Mouse (Mus musculus) myocyte (in vitro differentiated cells): ENCODE data around the gene Nckap1. TPM values are rescaled to one million over a fixed set of nuclear protein-coding genes. Genes with fewer than 3 reads are reported as not detected.

Experiments
- H3K27me3 ChIP-seq: one replicate; pipeline ENCODE4 v1.6.1; 2011; ENCODE audit not compliant: control insufficient read depth, insufficient read depth, insufficient read length
- H3K36me3 ChIP-seq: one replicate; pipeline ENCODE4 v1.6.1; 2011; ENCODE audit not compliant: control insufficient read depth, insufficient read depth
- H3K4me2 ChIP-seq: one replicate; pipeline ENCODE4 v1.6.1; 2011; ENCODE audit warnings: low read depth, control low read depth
- H3K4me3 ChIP-seq: one replicate; pipeline ENCODE4 v1.5.1; 2011; ENCODE audit warnings: mild to moderate bottlenecking, control low read depth, moderate library complexity
- H3K79me2 ChIP-seq: one replicate; pipeline ENCODE4 v1.6.1; 2011; ENCODE audit not compliant: control insufficient read depth, insufficient read depth
- H3ac ChIP-seq: one replicate; pipeline ENCODE4 v1.6.1; 2011; ENCODE audit not compliant: control insufficient read depth, insufficient read length
- CEBPB ChIP-seq: IDR thresholded peaks from 2 replicates; pipeline ENCODE4 v1.6.1; 2011; ENCODE audit warnings: mild to moderate bottlenecking, moderate library complexity; ENCODE audit not compliant: poor library complexity, insufficient read depth, severe bottlenecking
- E2F4 ChIP-seq: IDR thresholded peaks from one replicate; pipeline ENCODE4 v1.6.1; 2011; ENCODE audit warnings: mild to moderate bottlenecking, control low read depth, moderate library complexity; ENCODE audit not compliant: insufficient read depth
- MAX ChIP-seq: IDR thresholded peaks from one replicate; pipeline ENCODE4 v1.6.1; 2011; ENCODE audit warnings: low read depth, mild to moderate bottlenecking, control low read depth
- MYOD1 ChIP-seq, 3 experiments: IDR thresholded peaks; one replicate each; pipeline ENCODE4 v1.6.1; 2011; ENCODE audit warnings: control low read depth in 2 of 3, low read depth in 2 of 3, mild to moderate bottlenecking in 2 of 3, moderate library complexity in 1 of 3; ENCODE audit not compliant: insufficient read length in 2 of 3, control insufficient read depth in 1 of 3
- MYOG ChIP-seq, 3 experiments: IDR thresholded peaks; one replicate each; pipeline ENCODE4 v1.6.1; 2011; ENCODE audit warnings: control low read depth in 2 of 3, low read depth in 2 of 3, mild to moderate bottlenecking in 2 of 3; ENCODE audit not compliant: insufficient read length in 2 of 3, control insufficient read depth in 1 of 3, insufficient read depth in 1 of 3
- POLR2A ChIP-seq: IDR thresholded peaks from one replicate; pipeline ENCODE4 v1.6.1; 2011; ENCODE audit warnings: low read depth, mild to moderate bottlenecking, control low read depth, moderate library complexity; ENCODE audit not compliant: insufficient read length
- POLR2AphosphoS2 ChIP-seq: IDR thresholded peaks from one replicate; pipeline ENCODE4 v1.6.1; 2011; ENCODE audit warnings: low read depth, control low read depth; ENCODE audit not compliant: insufficient read length
- REST ChIP-seq: IDR thresholded peaks from one replicate; pipeline ENCODE4 v1.6.1; 2011; ENCODE audit warnings: mild to moderate bottlenecking, control low read depth, moderate library complexity; ENCODE audit not compliant: insufficient read depth, insufficient read length
- SRF ChIP-seq: IDR thresholded peaks from one replicate; pipeline ENCODE4 v1.6.1; 2011; ENCODE audit warnings: low read depth; ENCODE audit not compliant: control insufficient read depth, insufficient read length
- TCF12 ChIP-seq: IDR thresholded peaks from one replicate; pipeline ENCODE4 v1.6.1; 2011; ENCODE audit warnings: mild to moderate bottlenecking, control low read depth; ENCODE audit not compliant: poor library complexity, insufficient read depth, severe bottlenecking
- TCF3 ChIP-seq: IDR thresholded peaks from one replicate; pipeline ENCODE4 v1.6.1; 2011; ENCODE audit warnings: low read depth, control low read depth; ENCODE audit not compliant: insufficient read length
- USF1 ChIP-seq: IDR thresholded peaks from one replicate; pipeline ENCODE4 v1.6.1; 2011; ENCODE audit warnings: low read depth, mild to moderate bottlenecking, control low read depth, moderate library complexity
- polyA plus RNA-seq: library from polyadenylated mRNA; unstranded; fragments of >200 nt; fragmentation: generic; extraction: Trizol; gene quantifications from one replicate; pipeline ENCODE4 v1.2.1, GENCODE M21; 2012; ENCODE audit warnings: missing spikeins

The Nckap1 gene
- polyA plus RNA-seq, 1 experiment: 34.8 TPM

- Histone ChIP-seq H3K36me3 (no peaks in the 10 kb centered on the region), H3K79me2 (peaks cover 48% of the 10 kb centered on the region), H3ac (peak overlapping the region; percentile 89), H3K4me2 (peak overlapping the region; percentile 88), H3K27me3 (no peaks in the 10 kb centered on the region), H3K4me3 (peak overlapping the region; percentile 74)
- TF ChIP-seq TCF12: no peak
- TF ChIP-seq CEBPB: no peak
- TF ChIP-seq MAX: no peak
- TF ChIP-seq REST: no peak
Measured at GRCm38 (mm10) chr2:80580311-80580961, 744 bp downstream of the Nckap1 start.

- peaks cover 58% of the 10 kb centered on the region for H3K79me2 ChIP-seq
Measured at GRCm38 (mm10) chr2:80579253-80579891, 1.8 kb downstream of the Nckap1 start.

GRCm38 (mm10) chr2:80577286-80577685, 3.9 kb downstream of the Nckap1 start:
- peaks cover 79% of the 10 kb centered on the region for H3K79me2 ChIP-seq
- no peak for TF ChIP-seq REST
- no peak for TF ChIP-seq MAX
- no peak for TF ChIP-seq SRF
- TF ChIP-seq CEBPB: no peak
- no peak for TF ChIP-seq E2F4
- no peaks in the 10 kb centered on the region for H3K36me3 ChIP-seq
- no peaks in the 10 kb centered on the region for H3K27me3 ChIP-seq
- no peak overlapping the region for H3ac ChIP-seq
- no peak overlapping the region for H3K4me3 ChIP-seq
- H3K4me2 ChIP-seq: no peak overlapping the region

More at GRCm38 (mm10) chr2:80579253-80579891, 1.8 kb downstream of the Nckap1 start:
- Histone ChIP-seq H3K4me2 (peak overlapping the region; percentile 88), H3K4me3 (peak overlapping the region; percentile 74), H3K36me3 (no peaks in the 10 kb centered on the region), H3K27me3 (no peaks in the 10 kb centered on the region), H3ac (no peak overlapping the region)
- TF ChIP-seq TCF3 (no peak), CEBPB (no peak), MYOD1 (IDR thresholded peaks at IDR 0.05; ENCODE audit: control insufficient read depth in 1 of 3, insufficient read length in 2 of 3, low read depth in 2 of 3) (no peak), USF1 (no peak), POLR2A (no peak), TCF12 (no peak), E2F4 (no peak)

GRCm38 (mm10) chr2:80570656-80571055, 10.5 kb downstream of the Nckap1 start:
- Histone ChIP-seq H3ac (no peak overlapping the region), H3K27me3 (no peaks in the 10 kb centered on the region), H3K4me2 (no peak overlapping the region), H3K4me3 (no peak overlapping the region), H3K36me3 (no peaks in the 10 kb centered on the region), H3K79me2 (peaks cover 93% of the 10 kb centered on the region)
- no peak for TF ChIP-seq CEBPB
- no peak for TF ChIP-seq SRF
- TF ChIP-seq POLR2A: no peak
- no peak for TF ChIP-seq USF1
- no peak for TF ChIP-seq REST
- no peak for TF ChIP-seq TCF3
- TF ChIP-seq MYOG (IDR thresholded peaks at IDR 0.05; ENCODE audit: control insufficient read depth in 1 of 3, insufficient read depth in 1 of 3, insufficient read length in 2 of 3, low read depth in 2 of 3): no peak
- no peak for TF ChIP-seq POLR2AphosphoS2
- no peak for TF ChIP-seq MAX
- no peak for TF ChIP-seq MYOD1 (IDR thresholded peaks at IDR 0.05; ENCODE audit: control insufficient read depth in 1 of 3, insufficient read length in 2 of 3, low read depth in 2 of 3)
- no peak for TF ChIP-seq E2F4
- TF ChIP-seq TCF12: no peak

GRCm38 (mm10) chr2:80567411-80567810, 13.8 kb downstream of the Nckap1 start:
- H3K4me2 ChIP-seq: no peak overlapping the region
- H3K4me3 ChIP-seq: no peak overlapping the region
- peaks cover 78% of the 10 kb centered on the region for H3K79me2 ChIP-seq
- no peak overlapping the region for H3ac ChIP-seq
- no peaks in the 10 kb centered on the region for H3K36me3 ChIP-seq
- no peak for TF ChIP-seq E2F4
- no peak for TF ChIP-seq TCF3
- TF ChIP-seq CEBPB: no peak
- no peak for TF ChIP-seq MYOD1 (IDR thresholded peaks at IDR 0.05; ENCODE audit: control insufficient read depth in 1 of 3, insufficient read length in 2 of 3, low read depth in 2 of 3)
- TF ChIP-seq POLR2AphosphoS2: no peak
- no peak for TF ChIP-seq USF1
- TF ChIP-seq MAX: no peak
- no peak for TF ChIP-seq MYOG (IDR thresholded peaks at IDR 0.05; ENCODE audit: control insufficient read depth in 1 of 3, insufficient read depth in 1 of 3, insufficient read length in 2 of 3, low read depth in 2 of 3)
- TF ChIP-seq REST: no peak
- no peak for TF ChIP-seq POLR2A
- no peaks in the 10 kb centered on the region for H3K27me3 ChIP-seq
